Mouse (Mus musculus) midbrain, embryonic 11.5 days (tissue): ENCODE data around the gene Olfr622. TPM values are rescaled to one million over a fixed set of nuclear protein-coding genes. Genes with fewer than 3 reads are reported as not detected.

Experiments
- ATAC-seq: fragments of 200-750 bp; cut with Nextera tagmentation; 2 replicates; pipeline ENCODE4 v1.8.0; 2017; ENCODE audit warnings: moderate TSS enrichment, moderate library complexity; ENCODE audit not compliant: low FRiP score
- DNase-seq: peaks from one replicate; pipeline ENCODE4 v3.0.0; 2015; ENCODE audit warnings: low spot score; ENCODE audit errors: missing footprints
- H3K27ac ChIP-seq: fragments of 300-500 bp; sonication (generic); 2 replicates; pipeline ENCODE4 v1.5.1; 2014; ENCODE audit warnings: low read depth, low read length
- H3K27me3 ChIP-seq: fragments of 300-500 bp; sonication (generic); 2 replicates; pipeline ENCODE4 v1.6.1; 2014; ENCODE audit warnings: mild to moderate bottlenecking, low read length, moderate library complexity, mixed read lengths; ENCODE audit not compliant: control insufficient read depth, insufficient read depth
- H3K36me3 ChIP-seq: fragments of 300-500 bp; sonication (generic); 2 replicates; pipeline ENCODE4 v1.6.1; 2014; ENCODE audit warnings: mild to moderate bottlenecking, low read length, moderate library complexity, mixed read lengths; ENCODE audit not compliant: control insufficient read depth, insufficient read depth
- H3K4me1 ChIP-seq: fragments of 300-500 bp; sonication (generic); 2 replicates; pipeline ENCODE4 v1.6.1; 2014; ENCODE audit warnings: low read length; ENCODE audit not compliant: control insufficient read depth, insufficient read depth
- H3K4me2 ChIP-seq: fragments of 300-500 bp; sonication (generic); 2 replicates; pipeline ENCODE4 v1.6.1; 2014; ENCODE audit warnings: mild to moderate bottlenecking, moderate library complexity
- H3K4me3 ChIP-seq: fragments of 300-500 bp; sonication (generic); 2 replicates; pipeline ENCODE4 v1.5.1; 2014; ENCODE audit warnings: low read depth, low read length
- H3K9ac ChIP-seq: fragments of 300-500 bp; sonication (generic); 2 replicates; pipeline ENCODE4 v1.6.1; 2014; ENCODE audit warnings: low read length
- H3K9me3 ChIP-seq: fragments of 300-500 bp; sonication (generic); 2 replicates; pipeline ENCODE4 v1.6.1; 2016; ENCODE audit warnings: low read length; ENCODE audit not compliant: control insufficient read depth
- WGBS: fragments of 180-500 bp; shearing (Covaris S2); extraction: QIAGEN DNeasy Blood & Tissue Kit; methylation state at CpG from one replicate; pipeline ENCODE4 v1.1.7; 2014; 5-methylcytosine and 5-hydroxymethylcytosine counted together
- polyA plus RNA-seq: library from polyadenylated mRNA; unstranded; fragments of >200 nt; fragmentation: Nextera tagmentation; extraction: Ambion mirVana; gene quantifications from 2 replicates; pipeline ENCODE4 v1.2.1, GENCODE M21; 2014

Olfr622 gene
- polyA plus RNA-seq, result not detected in 2 replicates

DNA sequence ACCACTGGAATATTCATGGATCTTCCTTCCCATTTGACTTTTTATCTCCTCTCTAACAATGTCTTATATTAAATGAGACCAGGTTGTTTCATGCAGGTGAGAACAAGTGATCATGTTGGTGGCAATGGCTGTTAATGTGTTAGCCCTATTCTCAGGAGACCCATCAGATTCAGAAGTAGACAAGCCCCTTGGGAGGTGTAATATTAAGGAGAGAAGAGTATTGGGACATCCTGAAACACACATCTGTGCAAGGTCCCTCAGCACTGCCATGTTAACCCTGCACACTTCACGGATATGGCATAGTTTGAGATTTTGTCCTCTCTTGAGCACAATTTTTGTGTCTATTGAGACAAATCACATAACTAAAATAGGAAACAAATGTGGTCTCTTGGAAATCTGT, at the start of gene Olfr622:
Gene Olfr622 (minus strand): TSS at position 101 of the 400 bp plus-strand sequence.
- no peak within 1 kb of the TSS for H3K27ac ChIP-seq
- ATAC-seq (no peak), DNase-seq (no peak)
- H3K36me3 ChIP-seq, result no peaks in the 10 kb centered on the region
- no peaks in the 10 kb centered on the region for H3K4me1 ChIP-seq
- no peaks in the 10 kb centered on the region for H3K9me3 ChIP-seq
- 86% methylated on average over 1 of the region's 1 CpGs for WGBS
- H3K27me3 ChIP-seq, result no peaks in the 10 kb centered on the region
- H3K4me2 ChIP-seq, result no peak within 1 kb of the TSS
- no peak within 1 kb of the TSS for H3K4me3 ChIP-seq
- no peak within 1 kb of the TSS for H3K9ac ChIP-seq

DNA sequence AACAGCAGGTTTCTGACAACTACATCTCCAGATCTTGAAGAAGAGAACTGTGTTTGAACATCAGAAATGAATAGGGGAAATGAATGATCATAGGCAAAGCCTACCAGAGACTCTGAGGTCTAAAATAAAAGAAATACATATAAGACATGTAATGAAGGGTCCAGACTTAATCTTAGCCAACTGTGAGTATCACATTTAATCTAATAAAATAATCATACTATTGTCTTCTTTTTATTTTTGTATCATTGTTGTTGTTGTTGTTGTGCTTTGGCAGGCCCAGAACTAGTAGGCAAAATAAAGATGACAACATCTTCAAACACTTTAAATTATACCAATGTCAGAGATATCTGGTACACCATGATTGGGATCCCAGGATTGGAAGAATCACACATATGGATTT, 39.9 kb upstream of the Olfr622 start, which contains the start of gene Olfr625-ps1:
Gene Olfr625-ps1 (plus strand): TSS at position 301 of the 400 bp plus-strand sequence.
- no peak within 1 kb of the TSS for H3K27ac ChIP-seq
- DNase-seq (no peak), ATAC-seq (no peak)
- no peaks in the 10 kb centered on the region for H3K4me1 ChIP-seq
- H3K4me2 ChIP-seq, result no peak within 1 kb of the TSS
- no peak within 1 kb of the TSS for H3K9ac ChIP-seq
- no peaks in the 10 kb centered on the region for H3K36me3 ChIP-seq
- H3K4me3 ChIP-seq, result no peak within 1 kb of the TSS
- no peaks in the 10 kb centered on the region for H3K27me3 ChIP-seq
- H3K9me3 ChIP-seq, result no peaks in the 10 kb centered on the region

DNA sequence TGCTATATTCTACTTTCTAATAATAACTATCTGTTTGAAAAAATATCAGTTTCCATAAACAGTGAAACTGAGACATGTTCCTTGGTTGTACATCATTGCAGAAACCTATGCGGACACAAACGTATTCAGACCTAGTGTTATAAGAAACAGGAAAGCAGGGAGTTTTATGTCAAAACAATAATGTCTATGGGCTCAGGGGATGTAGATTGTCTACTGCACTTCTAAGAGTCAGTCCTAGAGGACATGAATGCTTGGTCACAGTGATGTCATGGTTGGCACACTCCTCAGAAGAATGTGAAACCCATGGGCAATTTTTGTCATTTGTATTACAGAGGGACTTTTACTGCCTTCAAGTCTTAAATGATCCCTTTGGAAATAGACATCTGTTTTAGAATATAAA, 28.6 kb upstream of the Olfr622 start, which contains the start of gene Olfr624:
Gene Olfr624 (minus strand): TSS at position 101 of the 400 bp plus-strand sequence.
- 96% methylated on average over 2 of the region's 2 CpGs for WGBS
- H3K9me3 ChIP-seq, result no peaks in the 10 kb centered on the region
- H3K36me3 ChIP-seq, result no peaks in the 10 kb centered on the region
- DNase-seq (no peak), ATAC-seq (no peak)
- no peak within 1 kb of the TSS for H3K4me3 ChIP-seq
- H3K4me1 ChIP-seq, result no peaks in the 10 kb centered on the region
- no peak within 1 kb of the TSS for H3K4me2 ChIP-seq
- H3K27ac ChIP-seq, result no peak within 1 kb of the TSS
- no peaks in the 10 kb centered on the region for H3K27me3 ChIP-seq
- no peak within 1 kb of the TSS for H3K9ac ChIP-seq

DNA sequence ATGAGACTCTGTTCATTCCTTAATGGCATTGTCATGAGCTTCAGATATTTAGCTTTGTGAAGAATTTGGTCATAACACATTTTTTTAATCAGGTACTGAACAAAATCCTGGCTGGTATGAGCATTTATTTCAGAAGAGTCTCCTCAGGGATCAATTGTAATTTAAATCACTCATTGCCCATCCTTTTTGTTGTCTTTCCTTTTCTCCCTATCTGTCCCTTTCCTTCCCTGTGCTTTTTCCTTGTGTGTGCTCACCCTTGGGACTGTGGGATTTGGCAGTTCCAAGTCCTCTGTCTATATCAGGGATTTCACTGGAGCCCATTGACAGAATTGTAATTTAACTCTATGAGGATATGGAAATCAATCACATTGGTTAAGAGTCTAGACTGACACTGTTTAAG, 21.1 kb upstream of the Olfr622 start, which contains the start of gene Olfr623:
Gene Olfr623 (minus strand): TSS at position 101 of the 400 bp plus-strand sequence.
- no peak within 1 kb of the TSS for H3K27ac ChIP-seq
- H3K9me3 ChIP-seq, result no peaks in the 10 kb centered on the region
- DNase-seq (no peak), ATAC-seq (no peak)
- no peaks in the 10 kb centered on the region for H3K4me1 ChIP-seq
- no peaks in the 10 kb centered on the region for H3K27me3 ChIP-seq
- no peak within 1 kb of the TSS for H3K4me2 ChIP-seq
- H3K9ac ChIP-seq, result no peak within 1 kb of the TSS
- H3K4me3 ChIP-seq, result no peak within 1 kb of the TSS
- H3K36me3 ChIP-seq, result no peaks in the 10 kb centered on the region

DNA sequence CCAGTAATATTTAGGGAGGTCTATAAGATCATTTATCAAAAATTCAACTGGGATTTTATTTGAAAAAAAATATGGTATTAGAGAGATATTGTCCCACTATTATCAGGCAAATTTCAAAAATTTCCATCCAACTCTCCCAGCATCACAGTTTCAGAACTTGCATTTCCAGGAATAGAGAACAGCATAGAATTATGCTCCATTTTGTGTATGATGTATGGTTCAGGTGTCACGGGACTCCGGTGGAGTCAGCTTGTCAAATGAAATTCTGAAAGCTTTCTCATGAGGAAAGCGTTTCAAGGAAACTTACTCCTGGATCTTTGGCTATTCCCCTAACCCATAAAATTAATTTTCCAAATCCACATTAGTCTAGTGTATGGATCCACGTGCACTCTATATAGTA, 1.6 kb upstream of the Olfr622 start:
- Histone ChIP-seq H3K9ac (no peak overlapping the region), H3K27ac (no peak overlapping the region), H3K36me3 (no peaks in the 10 kb centered on the region), H3K4me1 (no peaks in the 10 kb centered on the region), H3K9me3 (no peaks in the 10 kb centered on the region), H3K4me2 (no peak overlapping the region), H3K27me3 (no peaks in the 10 kb centered on the region), H3K4me3 (no peak overlapping the region)
- ATAC-seq (no peak), DNase-seq (no peak)
- 90% methylated on average over 4 of the region's 4 CpGs for WGBS

DNA sequence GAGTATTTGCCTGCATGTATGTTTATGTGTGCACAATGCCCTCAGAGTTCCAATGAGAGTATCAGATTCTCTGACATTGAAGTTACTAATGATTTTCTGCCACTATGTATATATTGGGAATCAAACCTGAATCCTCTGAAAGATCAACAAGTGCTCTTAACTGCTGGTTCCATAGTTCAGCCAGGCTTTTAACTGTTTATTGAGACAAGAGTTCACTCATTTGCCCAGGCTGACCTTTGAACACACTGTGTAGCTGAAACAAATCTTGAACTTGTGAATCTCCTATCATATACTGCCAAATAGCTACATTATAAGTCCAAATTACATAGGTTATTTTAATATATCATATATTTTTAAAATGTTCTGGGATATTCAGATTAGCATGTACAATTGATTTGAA, 5.7 kb downstream of the Olfr622 start:
- H3K36me3 ChIP-seq, result no peaks in the 10 kb centered on the region
- H3K4me3 ChIP-seq, result no peak overlapping the region
- no peak overlapping the region for H3K4me2 ChIP-seq
- ATAC-seq (no peak), DNase-seq (no peak)
- no peaks in the 10 kb centered on the region for H3K27me3 ChIP-seq
- no peaks in the 10 kb centered on the region for H3K9me3 ChIP-seq
- H3K27ac ChIP-seq, result no peak overlapping the region
- H3K9ac ChIP-seq, result no peak overlapping the region
- H3K4me1 ChIP-seq, result no peaks in the 10 kb centered on the region

DNA sequence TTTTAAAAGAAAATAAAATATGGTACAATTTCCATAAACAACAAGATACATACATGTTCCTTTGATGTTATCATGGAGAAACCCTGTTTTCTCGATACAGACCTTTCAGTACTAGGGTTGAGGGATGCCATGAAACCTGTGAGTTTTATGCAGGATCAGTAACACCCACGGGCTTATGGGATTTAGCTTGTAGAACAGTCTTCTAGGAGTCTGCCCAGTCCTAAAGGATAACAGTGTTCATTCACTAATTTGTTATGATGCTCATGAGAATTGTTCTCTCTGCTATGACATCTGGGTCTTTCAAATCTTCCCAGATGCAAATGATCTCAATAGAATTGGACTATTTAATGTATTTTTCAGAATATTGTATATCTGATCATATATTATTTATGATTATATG, 30.1 kb downstream of the Olfr622 start, which contains the start of gene Olfr620:
Gene Olfr620 (minus strand): TSS at position 101 of the 400 bp plus-strand sequence.
- WGBS, result 82% methylated on average over 2 of the region's 2 CpGs
- Histone ChIP-seq H3K4me2 (no peak within 1 kb of the TSS), H3K4me3 (no peak within 1 kb of the TSS), H3K27ac (no peak within 1 kb of the TSS), H3K9ac (no peak within 1 kb of the TSS), H3K4me1 (no peaks in the 10 kb centered on the region), H3K36me3 (no peaks in the 10 kb centered on the region), H3K9me3 (no peaks in the 10 kb centered on the region), H3K27me3 (no peaks in the 10 kb centered on the region)
- no peak for ATAC-seq
- DNase-seq, result no peak

DNA sequence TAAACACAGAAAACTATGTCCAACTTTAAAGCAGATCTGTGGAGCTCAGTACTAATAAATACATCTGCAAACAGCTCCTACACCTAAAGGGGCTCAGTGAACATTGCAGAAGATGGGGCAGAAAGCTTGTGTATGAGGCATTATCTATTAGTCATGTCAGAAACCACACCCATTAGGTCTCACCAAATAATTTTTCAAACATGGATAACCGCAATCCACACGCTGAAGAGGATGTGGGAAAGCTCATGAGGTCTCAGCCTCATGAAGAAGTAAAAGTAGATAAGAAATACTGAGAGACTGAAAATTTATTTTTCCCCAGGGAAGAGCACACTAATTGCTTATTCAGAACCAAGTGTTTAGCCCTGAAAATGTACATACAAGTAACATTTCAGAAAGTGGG, 35.1 kb downstream of the Olfr622 start:
- Histone ChIP-seq H3K4me3 (no peak overlapping the region), H3K27me3 (no peaks in the 10 kb centered on the region), H3K27ac (no peak overlapping the region), H3K36me3 (no peaks in the 10 kb centered on the region), H3K4me1 (no peaks in the 10 kb centered on the region), H3K4me2 (no peak overlapping the region), H3K9ac (no peak overlapping the region), H3K9me3 (no peaks in the 10 kb centered on the region)
- DNase-seq, result no peak
- ATAC-seq, result no peak
- WGBS, result 91% methylated on average over 2 of the region's 2 CpGs

DNA sequence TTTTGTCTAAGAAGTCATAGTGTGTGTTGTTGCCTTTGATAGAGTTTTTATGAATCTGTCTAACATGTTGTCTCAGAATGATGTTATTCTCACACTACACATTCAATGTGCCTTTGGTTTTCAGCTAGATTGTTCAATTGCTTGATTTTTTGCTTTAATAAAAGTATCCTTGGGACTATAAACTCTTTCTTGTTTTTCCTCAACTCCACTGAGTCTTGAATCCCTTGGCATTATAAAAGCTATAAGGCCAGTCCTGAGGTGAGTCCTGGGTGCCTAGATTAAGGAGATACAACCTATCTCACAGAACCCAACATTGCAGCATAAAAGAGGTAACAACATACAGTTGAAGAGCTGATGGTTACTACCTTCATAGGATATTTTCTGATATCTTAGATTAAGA, 42.2 kb downstream of the Olfr622 start, which contains the start of gene Olfr619:
Gene Olfr619 (plus strand): TSS at position 301 of the 400 bp plus-strand sequence.
- Histone ChIP-seq H3K9ac (no peak within 1 kb of the TSS), H3K4me1 (no peaks in the 10 kb centered on the region), H3K4me2 (no peak within 1 kb of the TSS), H3K27ac (no peak within 1 kb of the TSS), H3K4me3 (no peak within 1 kb of the TSS), H3K9me3 (no peaks in the 10 kb centered on the region), H3K36me3 (no peaks in the 10 kb centered on the region), H3K27me3 (no peaks in the 10 kb centered on the region)
- DNase-seq (no peak), ATAC-seq (no peak)
